Mouse (Mus musculus) ovary, postnatal 14 days (tissue): ENCODE measurements around the gene 1110002E22Rik.

Experiments
- DNase-seq: peaks from one replicate; pipeline ENCODE4 v3.0.0; 2022; ENCODE audit warnings: low spot score

1110002E22Rik gene

DNA sequence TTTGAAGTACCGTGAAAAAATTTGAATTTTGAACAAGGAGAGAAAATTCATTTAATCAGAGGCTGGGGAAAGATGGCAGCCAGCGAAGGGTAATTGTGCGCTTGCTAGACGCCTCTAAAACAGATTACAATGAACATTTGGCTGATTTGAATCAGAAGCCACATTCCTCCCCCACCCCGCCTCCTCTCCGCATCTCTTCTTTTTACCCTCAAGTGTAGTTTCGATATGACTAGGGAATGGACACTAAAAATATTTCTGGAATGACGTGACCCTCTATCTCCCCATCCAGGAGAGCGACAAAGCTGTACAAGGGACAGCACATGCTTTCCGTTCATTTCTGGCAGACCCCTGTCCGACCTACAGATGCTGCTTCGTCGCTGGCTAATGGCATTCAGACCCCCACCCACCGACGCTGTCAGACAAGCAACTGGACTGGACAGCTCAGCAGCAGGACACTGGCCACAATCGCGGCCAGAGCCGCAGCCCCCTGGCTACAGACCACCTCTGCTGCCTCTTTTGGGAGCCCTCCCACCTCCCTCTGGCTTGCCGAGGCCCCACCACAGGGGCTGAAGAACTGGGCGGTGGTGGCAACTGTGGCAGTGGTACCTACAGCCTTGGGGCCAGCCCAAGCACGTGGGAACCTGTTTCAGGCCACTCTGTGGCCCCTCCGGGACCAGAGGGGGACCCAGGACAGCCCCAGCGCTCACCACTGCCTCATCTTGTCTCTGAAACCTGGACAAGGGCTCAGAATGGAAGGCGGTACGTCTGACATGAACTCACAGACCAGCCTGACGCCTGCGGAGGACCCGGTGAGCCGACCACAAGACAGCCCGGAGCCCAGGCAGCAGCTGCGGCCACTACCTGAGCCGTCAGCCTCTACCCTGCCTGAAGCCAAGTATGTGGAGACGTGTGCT, at the start of gene 1110002E22Rik:
1110002E22Rik (plus strand) TSS at position 321 of the 914 bp plus-strand sequence.
- DNase-seq = no peak

DNA sequence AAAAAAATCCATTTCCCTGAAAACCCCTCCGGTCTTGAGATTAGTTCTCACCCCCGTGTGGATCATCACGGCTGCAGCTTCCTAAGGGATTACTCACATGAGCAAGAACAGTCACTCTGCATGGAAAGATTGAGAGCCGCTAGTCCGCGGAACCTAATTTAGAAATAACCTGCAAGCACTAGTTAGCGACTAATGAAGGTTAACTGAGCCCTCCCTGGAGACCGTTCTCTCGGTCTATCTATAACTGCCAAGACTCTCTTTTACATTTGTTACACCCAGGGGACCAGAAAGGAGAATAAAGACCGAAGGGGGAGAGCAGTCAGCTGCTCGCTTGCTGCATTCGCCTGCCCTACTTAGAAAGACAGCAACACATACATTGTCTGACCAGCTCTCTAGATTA, 48.0 kb upstream of the 1110002E22Rik start:
- no peak for DNase-seq

DNA sequence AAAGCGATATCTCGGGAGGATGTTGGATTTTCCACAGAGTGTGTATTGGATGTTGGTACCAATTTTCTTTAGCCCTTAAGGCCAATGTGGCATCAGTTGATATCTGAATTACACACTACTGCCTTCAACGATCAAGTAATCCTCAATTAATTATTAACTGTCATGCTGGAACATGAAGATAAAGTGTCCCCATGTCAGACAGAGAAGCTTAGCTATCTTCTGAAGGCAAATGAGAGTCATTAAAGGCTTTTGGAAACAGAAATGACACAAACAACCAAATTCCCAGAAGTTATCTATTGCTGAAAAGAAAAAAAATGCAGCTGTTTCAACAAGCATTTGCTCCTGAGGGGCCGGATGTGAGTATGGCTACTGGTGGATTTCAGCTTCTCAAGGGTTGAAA, 42.8 kb upstream of the 1110002E22Rik start:
- DNase-seq = no peak

GRCm38 (mm10) chr3:138022651-138023050, 42.2 kb upstream of the 1110002E22Rik start:
- no peak for DNase-seq

DNA sequence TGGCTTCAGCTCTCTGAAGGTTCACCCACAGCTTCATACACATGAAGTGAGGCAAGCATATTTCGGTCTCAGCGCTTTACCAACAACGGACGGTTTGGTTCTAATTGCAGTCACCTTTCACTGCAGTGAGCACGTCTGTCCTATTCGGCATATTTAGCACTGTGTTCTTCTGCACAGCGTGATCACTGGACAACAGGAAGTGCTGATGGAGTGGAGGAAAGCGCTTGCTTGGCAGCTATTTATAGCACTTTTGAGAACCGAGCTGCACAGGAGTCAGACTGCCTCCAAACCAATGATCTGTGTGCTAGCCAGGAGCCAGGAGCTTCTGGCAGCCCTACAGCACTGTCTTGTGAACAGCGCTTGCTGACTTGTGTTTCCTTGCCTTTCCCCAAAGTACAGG, 38.6 kb upstream of the 1110002E22Rik start:
- no peak for DNase-seq

- no peak for DNase-seq
These were observed 37.1 kb upstream of the 1110002E22Rik start for GRCm38 (mm10) chr3:138027575-138028362.

- no peak for DNase-seq
These were observed 35.5 kb upstream of the 1110002E22Rik start for GRCm38 (mm10) chr3:138029351-138029750.

- no peak for DNase-seq
These were observed 34.3 kb upstream of the 1110002E22Rik start for GRCm38 (mm10) chr3:138030563-138030962.

DNA sequence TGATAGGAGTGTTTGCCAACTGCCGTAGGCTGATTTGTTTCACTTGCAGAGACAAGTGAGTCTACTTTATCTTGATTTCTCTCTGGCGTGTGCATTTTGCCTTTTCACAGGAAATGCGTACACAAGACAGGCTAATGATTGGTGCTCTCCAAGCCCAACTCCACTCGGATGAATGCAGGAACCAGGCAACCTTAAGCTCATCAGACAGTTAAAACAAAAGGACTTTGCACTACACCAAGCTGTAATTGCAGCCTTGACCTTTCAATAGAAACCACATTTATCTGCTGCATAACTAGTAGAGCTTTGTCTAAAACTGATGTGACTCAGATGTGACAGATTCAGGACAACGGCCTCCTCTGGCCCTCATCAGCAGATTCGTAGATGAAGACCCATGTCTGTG, 30.9 kb upstream of the 1110002E22Rik start:
- DNase-seq = no peak

GRCm38 (mm10) chr3:138040938-138041337, 23.9 kb upstream of the 1110002E22Rik start:
- no peak for DNase-seq

DNA sequence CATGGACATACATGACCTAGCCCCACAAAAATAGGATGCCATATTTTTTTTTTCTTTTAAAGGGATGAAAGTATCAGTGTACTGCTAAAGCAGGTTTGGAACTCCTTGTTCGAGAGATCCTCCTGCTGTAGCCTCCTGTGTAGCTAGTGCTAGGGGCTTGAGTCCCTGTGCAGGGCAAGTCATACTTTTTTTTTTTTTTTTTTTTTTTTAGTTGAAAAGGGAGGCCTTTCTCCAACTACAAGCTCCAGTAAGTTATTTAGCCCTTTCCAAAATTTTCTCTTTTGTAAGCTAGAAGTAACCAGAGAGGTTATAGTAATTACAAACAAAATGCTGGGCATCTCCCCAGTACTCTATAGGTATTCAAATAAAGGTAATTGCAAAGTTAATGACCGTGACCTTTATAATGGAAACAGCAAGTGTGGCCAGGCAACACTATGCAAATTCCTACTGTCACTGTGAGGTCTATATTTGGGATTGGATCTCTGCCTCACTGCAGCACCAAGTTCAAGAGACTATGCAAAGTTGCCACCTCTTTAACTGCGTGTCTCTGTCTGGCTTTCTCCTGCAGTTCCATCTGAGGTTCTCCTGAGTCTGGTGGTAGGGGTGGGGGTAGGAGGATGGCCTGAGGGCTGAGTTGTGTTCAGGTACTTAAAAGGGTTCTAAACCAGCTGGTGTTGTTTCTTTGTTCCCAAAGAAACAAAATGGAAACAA, 23.1 kb upstream of the 1110002E22Rik start:
- DNase-seq = no peak

DNA sequence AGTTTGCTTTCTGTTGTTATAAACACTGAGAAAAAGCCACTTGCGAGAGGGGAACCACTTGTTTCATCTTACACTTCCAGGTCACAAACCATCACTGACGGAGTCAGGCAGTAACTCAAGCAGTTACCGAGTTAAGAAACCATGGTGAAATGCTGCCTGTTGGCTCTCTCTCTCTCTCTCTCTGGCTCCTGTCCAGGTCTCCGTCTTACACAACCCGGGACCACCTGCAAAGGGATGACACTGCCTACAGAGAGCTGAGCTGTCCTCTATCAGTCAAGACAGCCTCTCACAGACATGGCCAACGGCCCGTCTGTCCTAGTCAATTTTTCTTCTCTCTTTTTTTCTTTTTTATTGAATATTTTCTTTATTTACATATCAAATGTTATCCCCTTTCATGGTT, 21.5 kb upstream of the 1110002E22Rik start:
- no peak for DNase-seq

- DNase-seq = no peak
These were observed 15.3 kb upstream of the 1110002E22Rik start for GRCm38 (mm10) chr3:138049555-138049954.

- DNase-seq = no peak
These were observed 14.1 kb upstream of the 1110002E22Rik start for GRCm38 (mm10) chr3:138050772-138051171.

- DNase-seq = no peak
These were observed 13.4 kb upstream of the 1110002E22Rik start for GRCm38 (mm10) chr3:138051431-138051830.

GRCm38 (mm10) chr3:138053969-138054368, 10.9 kb upstream of the 1110002E22Rik start:
- DNase-seq = no peak

- no peak for DNase-seq
These were observed 7.9 kb upstream of the 1110002E22Rik start for GRCm38 (mm10) chr3:138056976-138057375.

- no peak for DNase-seq
These were observed 6.6 kb upstream of the 1110002E22Rik start for GRCm38 (mm10) chr3:138058226-138058625.

GRCm38 (mm10) chr3:138060429-138060828, 4.4 kb upstream of the 1110002E22Rik start:
- no peak for DNase-seq

DNA sequence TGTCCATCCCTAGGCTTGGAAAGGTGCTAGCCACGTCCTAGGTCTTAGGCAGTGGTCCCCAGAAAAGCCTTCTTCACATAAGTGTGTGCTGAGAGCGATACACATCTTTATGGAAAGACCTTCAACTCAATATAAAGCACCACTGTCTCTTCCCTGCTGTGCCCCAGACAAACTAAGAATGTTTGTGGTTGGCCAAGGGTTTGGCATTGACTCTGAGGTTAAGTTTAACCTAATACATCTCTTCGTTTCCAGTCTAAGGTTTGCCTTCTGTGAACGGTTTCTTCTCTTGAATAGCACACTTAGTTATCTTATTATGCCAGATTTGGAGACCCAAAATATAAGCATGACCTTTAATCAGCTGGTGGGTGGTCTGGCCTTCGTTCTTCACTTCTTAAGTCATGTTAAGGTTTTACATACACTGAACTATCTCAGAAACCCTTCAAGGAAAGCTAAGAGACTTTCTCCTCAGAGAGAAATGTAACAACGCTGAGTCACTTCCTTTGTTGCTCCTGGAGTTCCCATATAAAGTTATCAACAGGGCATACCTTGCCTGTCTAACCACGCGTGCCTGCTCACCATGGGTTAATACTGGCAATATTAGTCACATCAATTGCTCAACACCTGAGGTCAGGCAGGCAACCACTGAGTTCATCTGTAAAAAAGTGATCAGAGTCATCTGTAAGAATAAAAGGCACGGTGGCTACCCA, 3.5 kb upstream of the 1110002E22Rik start:
- DNase-seq = no peak

GRCm38 (mm10) chr3:138062673-138063072, 2.2 kb upstream of the 1110002E22Rik start:
- DNase-seq = no peak
